Mouse (Mus musculus) midbrain, embryonic 14.5 days (tissue): ENCODE data around the gene Ccdc62. TPM values are rescaled to one million over a fixed set of nuclear protein-coding genes. Genes with fewer than 3 reads are reported as not detected.

Source experiments
- ATAC-seq: fragments of 200-750 bp; cut with Nextera tagmentation; 2 replicates; pipeline ENCODE4 v1.8.0; 2017; ENCODE audit warnings: moderate number of reproducible peaks, moderate library complexity; ENCODE audit not compliant: low FRiP score, low TSS enrichment
- DNase-seq: peaks from one replicate; pipeline ENCODE4 v3.0.0-alpha.2; 2015
- H3K27ac ChIP-seq: fragments of 300-500 bp; sonication (generic); replicated peaks from 2 replicates; pipeline ENCODE4 v1.5.1; 2014; ENCODE audit warnings: mild to moderate bottlenecking, low read depth, low read length, moderate library complexity
- H3K27me3 ChIP-seq: fragments of 300-500 bp; sonication (generic); 2 replicates; pipeline ENCODE4 v1.6.1; 2014; ENCODE audit warnings: low read length, control low read depth, mixed read lengths; ENCODE audit not compliant: control insufficient read depth, insufficient read depth
- H3K36me3 ChIP-seq: fragments of 300-500 bp; sonication (generic); 2 replicates; pipeline ENCODE4 v1.6.1; 2014; ENCODE audit warnings: low read length, control low read depth; ENCODE audit not compliant: control insufficient read depth, insufficient read depth
- H3K4me1 ChIP-seq: fragments of 300-500 bp; sonication (generic); 2 replicates; pipeline ENCODE4 v1.6.1; 2014; ENCODE audit warnings: mild to moderate bottlenecking, antibody characterized with exemption, low read length, control low read depth; ENCODE audit not compliant: control insufficient read depth, insufficient read depth
- H3K4me2 ChIP-seq: fragments of 300-500 bp; sonication (generic); 2 replicates; pipeline ENCODE4 v1.6.1; 2014; ENCODE audit warnings: mild to moderate bottlenecking, low read length, moderate library complexity
- H3K4me3 ChIP-seq: fragments of 300-500 bp; sonication (generic); replicated peaks from 2 replicates; pipeline ENCODE4 v1.5.1; 2014; ENCODE audit warnings: low read depth, low read length
- H3K9ac ChIP-seq: fragments of 300-500 bp; sonication (generic); replicated peaks from 2 replicates; pipeline ENCODE4 v1.6.1; 2014; ENCODE audit warnings: mild to moderate bottlenecking, low read length, moderate library complexity
- H3K9me3 ChIP-seq: fragments of 300-500 bp; sonication (generic); 2 replicates; pipeline ENCODE4 v1.6.1; 2016; ENCODE audit warnings: low read length, control low read depth, mixed read lengths; ENCODE audit not compliant: control insufficient read depth
- WGBS: fragments of 180-500 bp; shearing (Covaris S2); extraction: QIAGEN DNeasy Blood & Tissue Kit; methylation state at CpG from one replicate; pipeline ENCODE4 v1.1.7; 2014; 5-methylcytosine and 5-hydroxymethylcytosine counted together
- polyA plus RNA-seq: library from polyadenylated mRNA; unstranded; fragments of >200 nt; fragmentation: Nextera tagmentation; extraction: Ambion mirVana; gene quantifications from 2 replicates; pipeline ENCODE4 v1.2.1, GENCODE M21; 2014

The Ccdc62 gene
- polyA plus RNA-seq, 1 experiment from 2014 or later: 4.3 TPM

DNA sequence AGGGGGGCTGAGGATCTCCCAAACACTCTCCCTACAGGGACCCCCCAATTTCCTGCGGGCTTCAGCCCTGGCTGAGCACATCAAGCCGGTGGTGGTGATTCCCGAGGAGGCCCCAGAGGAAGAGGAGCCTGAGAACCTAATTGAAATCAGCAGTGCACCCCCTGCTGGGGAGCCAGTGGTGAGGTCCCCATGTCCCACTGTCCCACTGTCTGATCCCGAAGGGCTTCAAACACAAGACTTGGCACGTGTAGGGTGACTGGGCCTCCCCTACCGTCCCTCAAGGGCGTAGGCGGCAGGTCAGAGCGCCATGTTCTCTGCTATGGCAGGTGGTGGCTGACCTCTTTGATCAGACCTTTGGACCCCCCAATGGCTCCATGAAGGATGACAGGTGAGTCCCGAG lies 65.7 kb downstream of the Ccdc62 start:
- no peak for ATAC-seq
- H3K9me3 ChIP-seq: no peaks in the 10 kb centered on the region
- 89% methylated on average over 10 of the region's 10 CpGs for WGBS
- H3K4me3 ChIP-seq: no peak overlapping the region
- H3K27me3 ChIP-seq: no peaks in the 10 kb centered on the region
- DNase-seq: no peak
- H3K4me1 ChIP-seq: no peaks in the 10 kb centered on the region
- no peak overlapping the region for H3K9ac ChIP-seq
- H3K27ac ChIP-seq: no peak overlapping the region
- no peak overlapping the region for H3K4me2 ChIP-seq
- H3K36me3 ChIP-seq: 0 out of 2 replicates have a peak, but pooled peaks cover 8% of the 10 kb centered on the region

DNA sequence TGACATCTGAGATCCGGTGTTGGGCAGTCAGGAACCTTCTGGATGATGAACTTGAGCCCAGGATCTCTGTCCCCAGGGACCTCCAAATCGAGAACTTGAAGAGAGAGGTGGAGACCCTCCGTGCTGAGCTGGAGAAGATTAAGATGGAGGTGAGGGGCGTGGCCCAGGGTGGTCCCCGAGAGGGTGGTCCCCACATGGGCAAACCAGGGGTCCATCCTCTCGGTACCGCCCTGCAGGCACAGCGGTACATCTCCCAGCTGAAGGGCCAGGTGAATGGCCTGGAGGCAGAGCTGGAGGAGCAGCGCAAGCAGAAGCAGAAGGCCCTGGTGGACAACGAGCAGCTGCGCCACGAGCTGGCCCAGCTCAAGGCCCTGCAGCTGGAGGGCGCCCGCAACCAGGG lies 66.2 kb downstream of the Ccdc62 start:
- Histone ChIP-seq H3K9ac (no peak overlapping the region), H3K4me3 (no peak overlapping the region), H3K9me3 (no peaks in the 10 kb centered on the region), H3K36me3 (0 out of 2 replicates have a peak, but pooled peaks cover 13% of the 10 kb centered on the region), H3K4me1 (no peaks in the 10 kb centered on the region), H3K4me2 (no peak overlapping the region), H3K27ac (no peak overlapping the region), H3K27me3 (no peaks in the 10 kb centered on the region)
- WGBS: 91% methylated on average over 14 of the region's 14 CpGs
- ATAC-seq: no peak
- DNase-seq: no peak

DNA sequence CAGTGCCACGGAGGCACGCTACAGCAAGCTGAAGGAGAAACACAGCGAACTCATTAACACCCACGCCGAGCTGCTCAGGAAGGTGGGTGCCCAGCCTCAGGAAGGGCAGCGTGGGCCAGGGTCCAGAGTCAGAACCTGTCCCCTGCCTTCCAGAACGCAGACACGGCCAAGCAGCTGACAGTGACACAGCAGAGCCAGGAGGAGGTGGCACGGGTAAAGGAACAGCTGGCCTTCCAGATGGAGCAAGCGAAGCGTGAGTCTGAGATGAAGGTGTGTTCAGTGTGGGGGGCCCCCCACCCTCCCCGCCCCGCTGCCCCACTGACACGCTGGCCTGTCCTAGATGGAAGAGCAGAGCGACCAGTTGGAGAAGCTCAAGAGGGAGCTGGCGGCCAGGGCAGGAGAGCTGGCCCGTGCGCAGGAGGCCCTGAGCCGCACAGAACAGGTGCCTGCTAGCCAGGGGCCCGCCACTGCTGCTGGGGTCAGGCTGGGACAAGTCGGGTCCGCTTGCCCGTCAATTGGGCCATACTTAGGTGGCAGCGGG lies 66.8 kb downstream of the Ccdc62 start:
- no peaks in the 10 kb centered on the region for H3K4me1 ChIP-seq
- H3K27ac ChIP-seq: no peak overlapping the region
- WGBS: 85% methylated on average over 24 of the region's 24 CpGs
- H3K9ac ChIP-seq: no peak overlapping the region
- no peak overlapping the region for H3K4me2 ChIP-seq
- DNase-seq: no peak
- H3K27me3 ChIP-seq: no peaks in the 10 kb centered on the region
- H3K9me3 ChIP-seq: no peaks in the 10 kb centered on the region
- 0 out of 2 replicates have a peak, but pooled peaks cover 13% of the 10 kb centered on the region for H3K36me3 ChIP-seq
- no peak for ATAC-seq
- no peak overlapping the region for H3K4me3 ChIP-seq

DNA sequence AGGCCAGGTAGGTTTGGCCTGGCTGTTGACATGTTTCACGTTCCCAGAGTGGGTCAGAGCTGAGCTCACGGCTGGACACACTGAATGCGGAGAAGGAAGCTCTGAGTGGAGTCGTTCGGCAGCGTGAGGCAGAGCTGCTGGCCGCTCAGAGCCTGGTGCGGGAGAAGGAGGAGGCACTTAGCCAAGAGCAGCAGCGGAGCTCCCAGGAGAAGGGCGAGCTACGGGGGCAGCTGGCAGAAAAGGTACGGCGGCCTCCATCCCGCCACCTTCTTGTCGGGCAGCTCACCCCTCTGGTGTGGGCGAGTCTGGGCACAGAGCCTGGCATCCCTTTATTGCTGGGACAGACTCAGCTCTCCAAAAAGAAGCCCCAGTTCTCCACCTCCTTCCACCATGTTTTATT lies 67.3 kb downstream of the Ccdc62 start:
- WGBS: 81% methylated on average over 16 of the region's 16 CpGs

DNA sequence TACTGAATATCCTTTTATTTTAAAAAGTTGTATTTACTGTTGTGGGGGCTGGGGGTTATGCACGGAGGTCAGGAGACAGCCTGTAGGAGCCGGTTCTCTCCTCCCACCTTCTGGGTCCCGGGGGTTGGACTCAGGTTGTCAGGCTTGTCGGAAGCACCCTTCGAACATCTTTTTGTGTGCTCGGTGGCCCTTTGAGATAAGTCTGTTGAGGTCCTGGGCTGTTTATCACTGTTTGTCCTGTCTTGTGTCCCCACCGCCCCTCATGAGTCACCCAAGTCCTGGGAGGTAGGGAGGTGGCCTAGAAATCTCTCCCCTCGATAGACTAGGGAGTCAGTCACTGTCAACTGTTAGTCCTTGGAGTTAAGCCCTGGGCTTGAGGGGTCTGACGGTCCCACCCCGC lies 67.9 kb downstream of the Ccdc62 start:
- 0 out of 2 replicates have a peak, but pooled peaks cover 3% of the 10 kb centered on the region for H3K4me1 ChIP-seq
- no peaks in the 10 kb centered on the region for H3K27me3 ChIP-seq
- ATAC-seq (no peak), DNase-seq (no peak)
- no peaks in the 10 kb centered on the region for H3K9me3 ChIP-seq
- WGBS: 88% methylated on average over 10 of the region's 10 CpGs
- H3K27ac ChIP-seq: no peak overlapping the region
- H3K36me3 ChIP-seq: 0 out of 2 replicates have a peak, but pooled peaks cover 20% of the 10 kb centered on the region
- no peak overlapping the region for H3K9ac ChIP-seq
- H3K4me2 ChIP-seq: no peak overlapping the region
- no peak overlapping the region for H3K4me3 ChIP-seq

More for the DNA sequence above, 67.3 kb downstream of the Ccdc62 start:
- H3K9ac ChIP-seq: no peak overlapping the region
- no peaks in the 10 kb centered on the region for H3K27me3 ChIP-seq
- no peak overlapping the region for H3K4me3 ChIP-seq
- 0 out of 2 replicates have a peak, but pooled peaks cover 15% of the 10 kb centered on the region for H3K36me3 ChIP-seq
- no peak overlapping the region for H3K27ac ChIP-seq
- H3K4me1 ChIP-seq: 0 out of 2 replicates have a peak, but pooled peaks cover 1% of the 10 kb centered on the region
- DNase-seq (no peak), ATAC-seq (no peak)
- no peak overlapping the region for H3K4me2 ChIP-seq
- no peaks in the 10 kb centered on the region for H3K9me3 ChIP-seq

DNA sequence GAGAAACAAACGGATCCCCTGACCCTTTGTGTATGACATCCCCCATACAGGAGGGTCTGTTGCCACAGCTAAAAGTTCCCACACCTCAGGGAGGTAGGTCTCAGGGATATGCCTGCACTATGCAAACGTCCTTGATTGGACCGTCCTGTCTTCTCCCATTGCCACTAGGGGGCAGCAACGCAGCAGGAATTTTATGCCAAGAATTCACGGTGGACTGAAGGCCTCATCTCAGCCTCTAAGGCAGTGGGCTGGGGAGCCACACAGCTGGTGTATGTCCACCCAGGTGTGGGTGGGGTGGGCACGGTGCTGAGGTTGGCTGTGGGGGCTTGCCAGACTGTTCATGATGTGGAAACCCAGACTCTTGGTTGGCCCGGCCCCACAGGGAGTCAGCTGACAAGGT lies 70.3 kb downstream of the Ccdc62 start:
- DNase-seq: peak; percentile 97
- Histone ChIP-seq H3K27ac (no peak overlapping the region), H3K36me3 (peaks cover 38% of the 10 kb centered on the region), H3K27me3 (no peaks in the 10 kb centered on the region), H3K9ac (no peak overlapping the region), H3K4me3 (no peak overlapping the region), H3K4me2 (no peak overlapping the region), H3K9me3 (no peaks in the 10 kb centered on the region), H3K4me1 (0 out of 2 replicates have a peak, but pooled peaks cover 3% of the 10 kb centered on the region)
- peak; percentile 71 for ATAC-seq
- WGBS: 14% methylated on average over 7 of the region's 7 CpGs

DNA sequence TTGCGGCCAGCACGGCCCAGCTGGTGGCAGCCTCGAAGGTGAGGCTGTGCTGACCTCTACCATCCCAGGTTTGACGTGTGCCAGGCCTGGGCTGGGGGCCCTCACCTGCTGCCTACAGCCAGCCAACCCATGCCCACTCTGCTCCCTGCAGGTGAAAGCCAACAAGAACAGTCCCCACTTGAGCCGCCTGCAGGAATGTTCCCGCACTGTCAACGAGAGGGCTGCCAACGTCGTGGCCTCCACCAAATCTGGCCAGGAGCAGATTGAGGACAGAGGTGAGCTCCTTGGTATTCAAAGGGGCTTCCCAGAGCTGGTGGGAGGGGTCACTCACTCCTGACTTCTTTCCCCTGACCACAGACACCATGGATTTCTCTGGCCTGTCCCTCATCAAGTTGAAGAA lies 70.8 kb downstream of the Ccdc62 start:
- DNase-seq: no peak
- Histone ChIP-seq H3K36me3 (peaks cover 42% of the 10 kb centered on the region), H3K4me3 (no peak overlapping the region), H3K27ac (no peak overlapping the region; the same call in 1 of the 2 replicates), H3K9ac (no peak overlapping the region), H3K9me3 (no peaks in the 10 kb centered on the region), H3K4me2 (no peak overlapping the region), H3K4me1 (0 out of 2 replicates have a peak, but pooled peaks cover 3% of the 10 kb centered on the region), H3K27me3 (no peaks in the 10 kb centered on the region)
- 62% methylated on average over 9 of the region's 9 CpGs for WGBS
- no peak; the same call in 1 of the 2 replicates for ATAC-seq

DNA sequence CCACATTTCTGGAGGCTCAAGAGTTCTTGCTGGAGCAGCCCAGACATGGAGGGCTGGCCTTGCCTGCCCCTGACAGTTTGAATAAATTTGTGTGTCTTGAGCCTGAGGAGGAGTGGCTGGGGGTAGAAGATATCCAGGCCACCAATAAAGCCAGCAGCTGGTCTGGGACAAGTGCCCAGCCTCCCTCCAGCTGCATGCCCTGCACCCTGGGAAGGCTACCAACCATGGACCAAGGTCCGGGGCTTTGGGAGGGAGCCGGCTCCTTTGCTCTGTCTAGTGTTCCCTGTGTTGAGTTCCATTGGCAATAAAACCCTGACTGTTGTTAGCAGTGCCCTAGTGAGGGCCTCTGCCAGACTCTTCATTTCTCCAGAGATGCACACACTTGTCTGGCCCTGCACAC lies 72.4 kb downstream of the Ccdc62 start:
- ATAC-seq (no peak), DNase-seq (no peak)
- Histone ChIP-seq H3K9ac (no peak overlapping the region), H3K27ac (peak overlapping the region; percentile 20; the same call in 1 of the 2 replicates), H3K9me3 (no peaks in the 10 kb centered on the region), H3K4me3 (no peak overlapping the region), H3K4me1 (0 out of 2 replicates have a peak, but pooled peaks cover 3% of the 10 kb centered on the region), H3K36me3 (peaks cover 58% of the 10 kb centered on the region), H3K4me2 (no peak overlapping the region), H3K27me3 (no peaks in the 10 kb centered on the region)
- 65% methylated on average over 2 of the region's 2 CpGs for WGBS

DNA sequence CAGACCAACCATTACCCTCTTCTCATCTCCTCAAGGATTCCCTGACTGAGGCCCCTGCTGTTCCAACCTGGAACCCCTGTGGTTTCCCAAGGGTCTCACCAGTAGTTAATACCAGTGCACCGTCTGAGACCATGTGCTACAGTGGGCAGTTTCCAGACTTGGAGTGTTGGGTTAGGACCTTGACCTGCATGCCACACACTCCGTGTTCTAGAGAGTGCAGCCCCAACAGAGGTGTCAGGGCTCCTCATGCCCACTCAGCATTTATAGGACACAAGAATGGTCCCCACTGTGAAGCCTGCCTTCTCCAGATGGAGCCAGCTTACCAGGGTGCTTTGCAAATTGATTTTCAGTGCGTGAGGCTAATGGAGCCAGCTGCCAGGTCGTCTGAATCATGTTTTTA lies 72.9 kb downstream of the Ccdc62 start:
- Histone ChIP-seq H3K4me3 (no peak overlapping the region), H3K9me3 (no peaks in the 10 kb centered on the region), H3K9ac (no peak overlapping the region), H3K4me1 (0 out of 2 replicates have a peak, but pooled peaks cover 3% of the 10 kb centered on the region), H3K4me2 (no peak overlapping the region), H3K27ac (peak overlapping the region; percentile 20; the same call in 1 of the 2 replicates), H3K27me3 (no peaks in the 10 kb centered on the region), H3K36me3 (peaks cover 63% of the 10 kb centered on the region)
- WGBS: 59% methylated on average over 4 of the region's 4 CpGs
- ATAC-seq: no peak
- DNase-seq: no peak
